Mouse (Mus musculus) MEL (cell line): ENCODE measurements at regions not wholly inside any gene's neighbourhood (a gene's known extent, or its start where the extent isn't known, plus 50 kb on each side); places are given as distances from the start of the nearest gene placed in this dataset.

Source experiments
- DNase-seq: peaks from one replicate; pipeline ENCODE4 v3.0.0; 2011; ENCODE audit warnings: low read depth, low spot score
- H3K27ac ChIP-seq: 2 replicates; pipeline ENCODE4 v1.5.1; 2012; ENCODE audit warnings: low read depth, mild to moderate bottlenecking, control low read depth, low read length, moderate library complexity; ENCODE audit not compliant: control insufficient read depth
- H3K27me3 ChIP-seq, 2 experiments: fragments of 150-350 bp in 1 of 2; sonication (generic) in 1 of 2; 2 replicates each; pipeline ENCODE4 v1.6.1; 2012; ENCODE audit warnings: low read length in 2 of 2, mild to moderate bottlenecking in 2 of 2, improper control_type of control experiment in 1 of 2, moderate library complexity in 1 of 2; ENCODE audit not compliant: insufficient read depth in 2 of 2, control insufficient read depth in 1 of 2
- H3K36me3 ChIP-seq, 2 experiments: 2 replicates each; pipeline ENCODE4 v1.6.1; 2012 to 2014; ENCODE audit warnings: low read length in 2 of 2, improper control_type of control experiment in 1 of 2, inconsistent platforms in 1 of 2, mild to moderate bottlenecking in 1 of 2; ENCODE audit not compliant: insufficient read depth in 2 of 2, control insufficient read depth in 1 of 2
- H3K4me1 ChIP-seq, 2 experiments: fragments of 150-350 bp in 1 of 2; sonication (generic) in 1 of 2; 2 replicates each; pipeline ENCODE4 v1.6.1; 2012; ENCODE audit warnings: low read length in 2 of 2, improper control_type of control experiment in 1 of 2, mild to moderate bottlenecking in 1 of 2; ENCODE audit not compliant: insufficient read depth in 2 of 2, control insufficient read depth in 1 of 2
- H3K4me3 ChIP-seq, 2 experiments: fragments of 150-350 bp in 1 of 2; sonication (generic) in 1 of 2; 2 replicates each; pipeline ENCODE4 v1.5.1; 2012; ENCODE audit warnings: low read depth in 2 of 2, low read length in 2 of 2, mild to moderate bottlenecking in 2 of 2, moderate library complexity in 2 of 2, control low read depth in 1 of 2, improper control_type of control experiment in 1 of 2; ENCODE audit not compliant: control insufficient read depth in 1 of 2, insufficient read depth in 1 of 2
- H3K79me2 ChIP-seq: 2 replicates; pipeline ENCODE4 v1.6.1; 2012; ENCODE audit warnings: mild to moderate bottlenecking, low read length, moderate library complexity; ENCODE audit not compliant: control insufficient read depth, poor library complexity, insufficient read depth
- H3K9ac ChIP-seq: 2 replicates; pipeline ENCODE4 v1.6.1; 2012; ENCODE audit warnings: low read depth, mild to moderate bottlenecking, control low read depth, low read length, moderate library complexity; ENCODE audit not compliant: control insufficient read depth, poor library complexity, severe bottlenecking
- H3K9me3 ChIP-seq: fragments of 150-350 bp; sonication (generic); replicated peaks from 2 replicates; pipeline ENCODE4 v1.6.1; 2012; ENCODE audit warnings: mild to moderate bottlenecking, low read length, improper control_type of control experiment, moderate library complexity; ENCODE audit not compliant: insufficient read depth
- CHD2 ChIP-seq: IDR thresholded peaks from 2 replicates; pipeline ENCODE4 v1.6.1; 2011; ENCODE audit warnings: low read length, improper control_type of control experiment
- ETS1 ChIP-seq: IDR thresholded peaks from 2 replicates; pipeline ENCODE4 v1.6.1; 2012; ENCODE audit warnings: low read depth, mild to moderate bottlenecking, inconsistent platforms, low read length, improper control_type of control experiment, moderate library complexity
- GATA1 ChIP-seq: IDR thresholded peaks from 2 replicates; pipeline ENCODE4 v1.6.1; 2011; ENCODE audit warnings: low read depth, low read length, improper control_type of control experiment
- MAX ChIP-seq: IDR thresholded peaks from 2 replicates; pipeline ENCODE4 v1.6.1; 2011; ENCODE audit warnings: low read length, improper control_type of control experiment
- MAZ ChIP-seq: IDR thresholded peaks from 2 replicates; pipeline ENCODE4 v1.6.1; 2012; ENCODE audit warnings: low read depth, mild to moderate bottlenecking, inconsistent platforms, low read length, improper control_type of control experiment
- MEF2A ChIP-seq: IDR thresholded peaks from 2 replicates; pipeline ENCODE4 v1.6.1; 2014; ENCODE audit warnings: low read depth, mild to moderate bottlenecking, inconsistent platforms, low read length, improper control_type of control experiment; ENCODE audit not compliant: poor library complexity, insufficient replicate concordance, severe bottlenecking; ENCODE audit errors: extremely low read depth
- MXI1 ChIP-seq: IDR thresholded peaks from 2 replicates; pipeline ENCODE4 v1.6.1; 2011; ENCODE audit warnings: mild to moderate bottlenecking, low read depth, low read length, improper control_type of control experiment
- MYB ChIP-seq: IDR thresholded peaks from 2 replicates; pipeline ENCODE4 v1.6.1; 2011; ENCODE audit warnings: mild to moderate bottlenecking, low read depth, low read length, improper control_type of control experiment
- MYC ChIP-seq: IDR thresholded peaks from 2 replicates; pipeline ENCODE4 v1.6.1; 2011; ENCODE audit warnings: low read depth, mild to moderate bottlenecking, low read length, improper control_type of control experiment, moderate library complexity
- NELFE ChIP-seq: IDR thresholded peaks from 2 replicates; pipeline ENCODE4 v1.6.1; 2011; ENCODE audit warnings: low read depth, low read length, improper control_type of control experiment
- POLR2A ChIP-seq, 2 experiments: IDR thresholded peaks; 2 replicates each; pipeline ENCODE4 v1.6.1; 2011 to 2012; ENCODE audit warnings: low read length in 2 of 2, mild to moderate bottlenecking in 2 of 2, control low read depth in 1 of 2, improper control_type of control experiment in 1 of 2, low read depth in 1 of 2, moderate library complexity in 1 of 2; ENCODE audit not compliant: control insufficient read depth in 1 of 2, insufficient read depth in 1 of 2, poor library complexity in 1 of 2
- RAD21 ChIP-seq: IDR thresholded peaks from 2 replicates; pipeline ENCODE4 v1.6.1; 2011; ENCODE audit warnings: mild to moderate bottlenecking, low read depth, low read length, improper control_type of control experiment
- SIN3A ChIP-seq: IDR thresholded peaks from 2 replicates; pipeline ENCODE4 v1.6.1; 2012; ENCODE audit warnings: low read length, improper control_type of control experiment, inconsistent platforms
- TAL1 ChIP-seq: IDR thresholded peaks from 2 replicates; pipeline ENCODE4 v1.6.1; 2012; ENCODE audit warnings: mild to moderate bottlenecking, inconsistent platforms, low read length, moderate library complexity, mixed read lengths
- TBP ChIP-seq: IDR thresholded peaks from 2 replicates; pipeline ENCODE4 v1.8.0; 2011; ENCODE audit warnings: low read depth, low read length, improper control_type of control experiment
- TCF12 ChIP-seq: IDR thresholded peaks from 2 replicates; pipeline ENCODE4 v1.6.1; 2014; ENCODE audit warnings: low read depth, mild to moderate bottlenecking, inconsistent platforms, low read length, improper control_type of control experiment, moderate library complexity
- UBTF ChIP-seq: IDR thresholded peaks from 2 replicates; pipeline ENCODE4 v1.6.1; 2012; ENCODE audit warnings: low read depth, mild to moderate bottlenecking, inconsistent platforms, low read length, improper control_type of control experiment, moderate library complexity, borderline replicate concordance; ENCODE audit not compliant: insufficient read depth
- USF2 ChIP-seq, 2 experiments: IDR thresholded peaks; 2 replicates each; pipeline ENCODE4 v1.6.1; 2011 to 2012; ENCODE audit warnings: improper control_type of control experiment in 2 of 2, low read length in 2 of 2, borderline replicate concordance in 1 of 2, inconsistent platforms in 1 of 2, low read depth in 1 of 2, mild to moderate bottlenecking in 1 of 2; ENCODE audit not compliant: insufficient read depth in 1 of 2
- ZC3H11A ChIP-seq: IDR thresholded peaks from 2 replicates; pipeline ENCODE4 v1.6.1; 2012; ENCODE audit warnings: low read depth, mild to moderate bottlenecking, inconsistent platforms, low read length, improper control_type of control experiment

DNA sequence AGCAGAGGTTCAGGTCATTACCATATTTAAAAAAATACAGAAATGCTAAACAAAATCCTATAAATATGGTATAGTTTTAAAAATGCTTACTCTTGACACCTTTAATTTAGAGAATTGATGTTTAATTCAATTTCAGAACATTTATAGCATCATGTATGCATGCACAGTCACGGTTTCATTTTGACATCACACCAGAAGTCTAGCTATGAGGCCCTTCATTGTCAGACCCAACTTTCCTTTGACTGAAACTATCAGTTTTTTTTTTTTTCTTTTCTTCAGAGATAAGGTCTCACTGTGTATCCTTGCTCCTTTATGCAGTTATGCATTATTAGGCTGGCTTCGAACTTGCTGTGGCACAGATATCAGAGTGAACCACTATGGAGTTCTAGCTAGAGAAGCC lies 61.5 kb upstream of the Bbx start:
- no peak overlapping the region for H3K4me3 ChIP-seq
- no peaks in the 10 kb centered on the region for H3K79me2 ChIP-seq
- DNase-seq = no peak
- no peaks in the 10 kb centered on the region for H3K36me3 ChIP-seq
- no peaks in the 10 kb centered on the region for H3K4me1 ChIP-seq
- H3K27ac ChIP-seq = no peak overlapping the region
- H3K27me3 ChIP-seq = no peaks in the 10 kb centered on the region; a peak in 1 of 4 replicates
- TF ChIP-seq CHD2 = no peak
- TF ChIP-seq MYB = no peak
- no peak for TF ChIP-seq POLR2A (IDR thresholded peaks at IDR 0.05; ENCODE audit: control insufficient read depth in 1 of 2, insufficient read depth in 1 of 2, low read depth in 1 of 2, low read length in 2 of 2, poor library complexity in 1 of 2)
- no peak overlapping the region for H3K9ac ChIP-seq
- no peaks in the 10 kb centered on the region for H3K9me3 ChIP-seq

DNA sequence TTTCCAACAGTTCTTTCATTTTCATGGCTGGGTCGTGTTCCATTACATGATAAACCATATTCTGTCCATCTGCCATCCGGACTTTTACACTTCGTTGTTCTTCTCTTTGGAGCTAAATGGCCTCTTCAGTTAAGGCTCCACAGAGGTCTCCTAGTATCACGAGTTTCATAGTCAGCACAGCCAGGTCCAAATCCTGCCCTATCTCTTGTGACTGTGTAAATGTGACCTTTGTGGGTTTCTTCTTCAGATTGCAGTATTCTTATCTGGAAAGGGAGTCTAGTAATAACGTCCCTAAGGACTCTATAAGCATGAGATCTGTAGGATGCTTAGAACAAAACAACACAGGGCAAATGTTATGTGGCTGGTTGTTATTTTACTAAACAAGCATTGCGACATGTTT lies 57.1 kb upstream of the Bbx start:
- no peak for TF ChIP-seq TAL1
- TF ChIP-seq MYB = no peak
- no peak for TF ChIP-seq GATA1
- TF ChIP-seq UBTF = no peak
- TF ChIP-seq CHD2 = no peak
- TF ChIP-seq MEF2A = no peak
- no peak for TF ChIP-seq RAD21
- TF ChIP-seq MXI1 = no peak
- no peak for TF ChIP-seq USF2 (IDR thresholded peaks at IDR 0.05; ENCODE audit: borderline replicate concordance in 1 of 2, insufficient read depth in 1 of 2, low read depth in 1 of 2, low read length in 2 of 2)
- TF ChIP-seq MYC = no peak
- TF ChIP-seq MAZ = no peak
- TF ChIP-seq ETS1 = no peak
- no peak for TF ChIP-seq NELFE
- TF ChIP-seq TBP = no peak
- no peak for TF ChIP-seq MAX
- no peak for TF ChIP-seq SIN3A
- no peak for TF ChIP-seq TCF12
- TF ChIP-seq ZC3H11A = no peak
- no peak overlapping the region for H3K27ac ChIP-seq
- H3K27me3 ChIP-seq = no peaks in the 10 kb centered on the region; a peak in 1 of 4 replicates

More for the DNA sequence above, 57.1 kb upstream of the Bbx start:
- H3K4me3 ChIP-seq = no peak overlapping the region
- H3K4me1 ChIP-seq = no peaks in the 10 kb centered on the region
- no peaks in the 10 kb centered on the region for H3K36me3 ChIP-seq
- no peaks in the 10 kb centered on the region for H3K9me3 ChIP-seq
- H3K9ac ChIP-seq = no peak overlapping the region
- DNase-seq = no peak
- H3K79me2 ChIP-seq = no peaks in the 10 kb centered on the region
